Mouse (Mus musculus): ENCODE measurements around the gene Bhlhe40.

DNA sequence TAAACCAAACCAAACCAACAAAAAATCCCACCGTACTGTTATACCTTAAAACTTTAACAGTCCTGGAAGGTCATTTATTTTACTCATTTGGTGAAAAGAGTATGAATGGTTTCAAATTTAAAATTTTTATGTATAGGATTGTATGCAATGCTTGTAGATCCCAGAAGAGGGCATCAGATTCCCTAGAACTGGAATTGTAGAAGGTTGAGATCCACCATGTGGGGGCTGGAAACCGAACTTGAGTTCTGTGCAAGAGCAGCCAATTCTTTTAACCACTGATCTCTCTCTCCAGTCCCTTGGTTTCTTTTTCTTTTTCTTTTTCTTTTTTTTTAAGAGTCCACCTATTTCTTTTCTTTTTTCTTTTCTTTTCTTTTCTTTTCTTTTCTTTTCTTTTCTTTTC, 13.8 kb downstream of the Bhlhe40 start:
- no peak for TF ChIP-seq POLR2A (IDR thresholded peaks at IDR 0.05; ENCODE audit: control insufficient read depth, extremely low read depth, insufficient read depth, low read length, poor library complexity)
- no peak for TF ChIP-seq CTCF (IDR thresholded peaks at IDR 0.05; ENCODE audit: borderline replicate concordance, control insufficient read depth, extremely low read depth, insufficient read depth, low read length, poor library complexity)
